ENCODE assay signal across 8 mouse cellular contexts in the genomic region with DNA sequence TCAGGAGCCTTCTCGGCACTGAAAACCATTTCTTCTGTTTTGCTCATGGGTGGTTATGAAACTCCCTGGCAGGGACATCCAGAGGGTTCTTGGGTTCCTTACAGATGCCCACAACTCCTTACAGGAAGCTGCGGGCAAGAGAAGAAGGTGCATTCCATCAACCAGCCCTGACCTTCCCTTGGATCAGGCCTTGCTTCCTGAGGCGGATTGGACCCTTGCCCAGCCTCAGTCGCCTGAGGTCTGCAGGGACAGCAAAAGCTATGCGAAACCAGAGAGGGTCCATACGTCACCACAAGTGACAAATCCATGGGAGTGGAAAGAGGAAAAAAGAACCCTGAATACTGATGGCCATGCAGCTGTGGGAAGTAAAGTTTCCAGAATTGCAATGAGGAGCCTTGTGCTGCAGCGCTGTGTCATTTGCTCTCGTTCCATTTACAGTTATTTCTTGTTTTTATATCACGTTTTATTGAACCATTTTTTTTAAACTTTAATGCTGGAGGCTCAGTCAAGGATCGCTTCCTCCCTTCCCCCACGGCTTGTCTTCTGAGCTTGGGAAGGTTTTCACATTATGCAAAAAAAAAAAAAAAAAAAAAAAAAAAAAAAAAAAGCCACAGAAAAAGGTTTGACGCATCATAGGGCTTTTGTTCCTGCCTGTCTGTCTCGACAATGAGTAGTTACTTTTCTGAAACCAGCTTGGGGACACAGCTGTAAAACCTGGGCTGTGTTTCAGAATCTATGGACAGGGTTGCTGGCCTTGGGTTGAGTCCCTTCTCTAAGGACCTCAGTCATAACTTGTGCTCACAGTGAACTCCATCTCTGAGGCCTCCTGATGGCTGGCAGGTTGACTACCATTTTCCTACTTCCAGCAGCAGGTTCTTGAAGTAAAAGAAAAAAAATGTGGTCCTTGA.
DNase-seq lines count a peak whose midpoint lies in the region.

No protein-coding gene starts in this region.

- DNase-seq in embryo, embryonic 10 days (ENCODE audit: low spot score), result peak; percentile 11
- no peak for DNase-seq in embryo, embryonic 10.5 days (ENCODE audit: low spot score)
- DNase-seq in right cerebral cortex, adult 18-20 months, result peak; percentile 13
- no peak for DNase-seq in right cerebral cortex, postnatal 25 days
- DNase-seq in kidney, adult 18-20 months, result peak; percentile 53
- DNase-seq in urinary bladder, postnatal 25 days (ENCODE audit: low spot score), result no peak
- no peak for DNase-seq in layer of hippocampus, adult 18-20 months (ENCODE audit: low spot score in 2 of 2)
- no peak for DNase-seq in urinary bladder, postnatal 14 days (ENCODE audit: low spot score)

Comparison
In these comparisons a context has a peak if more than half of its experiments do, and no peak if none do; other contexts are left out.
1. DNase-seq: peak in embryo, embryonic 10 days (single experiment), right cerebral cortex, adult 18-20 months (single experiment) and kidney, adult 18-20 months (single experiment); none in embryo, embryonic 10.5 days (single experiment), right cerebral cortex, postnatal 25 days (single experiment), urinary bladder, postnatal 25 days (single experiment), layer of hippocampus, adult 18-20 months (0 of 2) and urinary bladder, postnatal 14 days (single experiment).